Mouse (Mus musculus): ENCODE measurements around the gene Ube2d3. TPM values are rescaled to one million over a fixed set of nuclear protein-coding genes. Genes with fewer than 3 reads are reported as not detected.
A peak's percentile ranks its signal among the peaks of the same experiment; 100 is the strongest.

Ube2d3 gene
- total and polyA plus RNA-seq, 3 experiments, result 590 to 1,803 (median 1,178) TPM

- Histone ChIP-seq H3K27me3 (replicated peaks) (no peaks in the 10 kb centered on the region), H3K36me3 (replicated peaks in 1 of 2; ENCODE audit: control insufficient read depth in 1 of 2, insufficient read depth in 1 of 2, low read length in 1 of 2) (peaks cover 16 to 37% of the 10 kb centered on the region in 2 experiments), H3K27ac (ENCODE audit: insufficient read depth, low read depth) (no peak overlapping the region), H3K4me2 (ENCODE audit: insufficient read depth, low read depth, poor library complexity, severe bottlenecking) (no peak overlapping the region), H3K9ac (ENCODE audit: insufficient read depth, low read depth) (no peak overlapping the region), H3K9me3 (replicated peaks; ENCODE audit: low read length) (no peaks in the 10 kb centered on the region), H3K4me1 (ENCODE audit: control insufficient read depth in 1 of 2, insufficient read depth in 2 of 2) (peaks cover 0 to 30% of the 10 kb centered on the region in 2 experiments; a peak in 2 of 4 replicates), H3K4me3 (replicated peaks in 1 of 3; ENCODE audit: low read depth in 2 of 3, low read length in 2 of 3, poor library complexity in 1 of 3) (no peak overlapping the region), H3K79me2 (replicated peaks; ENCODE audit: control insufficient read depth, extremely low read depth, insufficient read depth, poor library complexity, severe bottlenecking) (no peaks in the 10 kb centered on the region)
- TF ChIP-seq MEF2A (IDR thresholded peaks at IDR 0.05; ENCODE audit: borderline replicate concordance, low read depth, low read length) (no peak), MAFK (IDR thresholded peaks at IDR 0.05; ENCODE audit: insufficient replicate concordance, low read length) (peak; percentile 94)
- DNase-seq (ENCODE audit: extremely low read depth), result no peak
- in situ Hi-C loops (cut with MboI; ENCODE audit: low pct_ligation_motif_present, low pct_unique_long_range_greater_than_20kb, low sequenced_read_pairs), result no loop called here
- dilution Hi-C loops (cut with MboI; ENCODE audit: extremely low pct_ligation_motif_present, extremely low pct_unique_long_range_greater_than_20kb, low sequenced_read_pairs), result no loop called here
Measured at GRCm38 (mm10) chr3:135470823-135471222, 32.9 kb downstream of the Ube2d3 start.

- Histone ChIP-seq H3K4me1 (ENCODE audit: control insufficient read depth in 1 of 2, insufficient read depth in 2 of 2) (peaks cover 0 to 19% of the 10 kb centered on the region in 2 experiments; a peak in 2 of 4 replicates), H3K4me3 (replicated peaks in 1 of 3; ENCODE audit: low read depth in 2 of 3, low read length in 2 of 3, poor library complexity in 1 of 3) (no peak overlapping the region), H3K9ac (ENCODE audit: insufficient read depth, low read depth) (no peak overlapping the region), H3K36me3 (replicated peaks in 1 of 2; ENCODE audit: control insufficient read depth in 1 of 2, insufficient read depth in 1 of 2, low read length in 1 of 2) (peaks cover 0 to 21% of the 10 kb centered on the region in 2 experiments), H3K79me2 (replicated peaks; ENCODE audit: control insufficient read depth, extremely low read depth, insufficient read depth, poor library complexity, severe bottlenecking) (no peaks in the 10 kb centered on the region), H3K27ac (ENCODE audit: insufficient read depth, low read depth) (no peak overlapping the region), H3K9me3 (replicated peaks; ENCODE audit: low read length) (no peaks in the 10 kb centered on the region), H3K4me2 (ENCODE audit: insufficient read depth, low read depth, poor library complexity, severe bottlenecking) (no peak overlapping the region), H3K27me3 (replicated peaks) (no peaks in the 10 kb centered on the region)
- in situ Hi-C loops (cut with MboI; ENCODE audit: low pct_ligation_motif_present, low pct_unique_long_range_greater_than_20kb, low sequenced_read_pairs) (no loop called here), dilution Hi-C loops (cut with MboI; ENCODE audit: extremely low pct_ligation_motif_present, extremely low pct_unique_long_range_greater_than_20kb, low sequenced_read_pairs) (no loop called here)
- TF ChIP-seq MAFK (IDR thresholded peaks at IDR 0.05; ENCODE audit: insufficient replicate concordance, low read length) (no peak), CHD2 (IDR thresholded peaks at IDR 0.05; ENCODE audit: low read length) (no peak), E2F4 (IDR thresholded peaks at IDR 0.05; ENCODE audit: insufficient replicate concordance, low read depth, low read length) (no peak), MXI1 (IDR thresholded peaks at IDR 0.05; ENCODE audit: low read depth, low read length) (no peak), RCOR1 (conservative IDR thresholded peaks at IDR 0.05; ENCODE audit: low read depth, low read length) (no peak), ZC3H11A (IDR thresholded peaks at IDR 0.05; ENCODE audit: low read depth, low read length) (no peak), IRF4 (IDR thresholded peaks at IDR 0.05; ENCODE audit: low read depth, low read length) (no peak), ZNF384 (IDR thresholded peaks at IDR 0.05; ENCODE audit: low read depth, low read length) (no peak), HCFC1 (IDR thresholded peaks at IDR 0.05; ENCODE audit: low read depth, low read length) (no peak), ZMIZ1 (IDR thresholded peaks at IDR 0.05; ENCODE audit: low read depth, low read length) (no peak), POLR2A (IDR thresholded peaks at IDR 0.05; ENCODE audit: low read depth, low read length) (no peak), UBTF (IDR thresholded peaks at IDR 0.05; ENCODE audit: low read depth, low read length) (no peak), JUN (IDR thresholded peaks at IDR 0.05; ENCODE audit: insufficient read depth, low read depth, low read length) (no peak)
- DNase-seq (ENCODE audit: extremely low read depth), result no peak
Measured at GRCm38 (mm10) chr3:135475025-135475424, 37.1 kb downstream of the Ube2d3 start.

- H3K9me3 ChIP-seq (replicated peaks; ENCODE audit: low read length), result no peaks in the 10 kb centered on the region
- DNase-seq (ENCODE audit: extremely low read depth), result no peak
- dilution Hi-C loops (cut with MboI; ENCODE audit: extremely low pct_ligation_motif_present, extremely low pct_unique_long_range_greater_than_20kb, low sequenced_read_pairs) (no loop called here), in situ Hi-C loops (cut with MboI; ENCODE audit: low pct_ligation_motif_present, low pct_unique_long_range_greater_than_20kb, low sequenced_read_pairs) (no loop called here)
- H3K27ac ChIP-seq (ENCODE audit: insufficient read depth, low read depth), result no peak overlapping the region
- H3K27me3 ChIP-seq (replicated peaks), result no peaks in the 10 kb centered on the region
- no peaks in the 10 kb centered on the region for H3K79me2 ChIP-seq (replicated peaks; ENCODE audit: control insufficient read depth, extremely low read depth, insufficient read depth, poor library complexity, severe bottlenecking)
- H3K4me3 ChIP-seq (replicated peaks in 1 of 3; ENCODE audit: low read depth in 2 of 3, low read length in 2 of 3, poor library complexity in 1 of 3), result no peak overlapping the region
- no peak overlapping the region for H3K9ac ChIP-seq (ENCODE audit: insufficient read depth, low read depth)
- peaks cover 0 to 6% of the 10 kb centered on the region in 2 experiments; a peak in 1 of 4 replicates for H3K4me1 ChIP-seq (ENCODE audit: control insufficient read depth in 1 of 2, insufficient read depth in 2 of 2)
- peaks cover 0 to 27% of the 10 kb centered on the region in 2 experiments for H3K36me3 ChIP-seq (replicated peaks in 1 of 2; ENCODE audit: control insufficient read depth in 1 of 2, insufficient read depth in 1 of 2, low read length in 1 of 2)
- no peak overlapping the region for H3K4me2 ChIP-seq (ENCODE audit: insufficient read depth, low read depth, poor library complexity, severe bottlenecking)
- TF ChIP-seq USF2 (conservative IDR thresholded peaks at IDR 0.05; ENCODE audit: low read depth, low read length), result no peak
- TF ChIP-seq EP300 (IDR thresholded peaks at IDR 0.05; ENCODE audit: low read length), result no peak
- no peak for TF ChIP-seq MEF2A (IDR thresholded peaks at IDR 0.05; ENCODE audit: borderline replicate concordance, low read depth, low read length)
- TF ChIP-seq RCOR1 (conservative IDR thresholded peaks at IDR 0.05; ENCODE audit: low read depth, low read length), result no peak
- no peak for TF ChIP-seq JUND (conservative IDR thresholded peaks at IDR 0.05; ENCODE audit: low read depth, low read length)
- no peak; a peak in 1 of 4 replicates for TF ChIP-seq CTCF (conservative IDR thresholded peaks at IDR 0.05 in 1 of 2, IDR thresholded peaks at IDR 0.05 in 1 of 2; ENCODE audit: low read depth in 2 of 2, low read length in 2 of 2)
- no peak for TF ChIP-seq MAZ (IDR thresholded peaks at IDR 0.05; ENCODE audit: low read depth, low read length)
- no peak for TF ChIP-seq JUN (IDR thresholded peaks at IDR 0.05; ENCODE audit: insufficient read depth, low read depth, low read length)
- no peak for TF ChIP-seq ZKSCAN1 (IDR thresholded peaks at IDR 0.05; ENCODE audit: borderline replicate concordance, low read depth, low read length)
- no peak for TF ChIP-seq SMC3 (IDR thresholded peaks at IDR 0.05; ENCODE audit: low read depth, low read length)
- TF ChIP-seq NRF1 (IDR thresholded peaks at IDR 0.05; ENCODE audit: low read depth, low read length), result no peak
- no peak for TF ChIP-seq KAT2A (IDR thresholded peaks at IDR 0.05; ENCODE audit: insufficient replicate concordance, low read length)
- TF ChIP-seq POLR2AphosphoS2 (IDR thresholded peaks at IDR 0.05; ENCODE audit: low read depth, low read length), result no peak
- no peak for TF ChIP-seq TBP (conservative IDR thresholded peaks at IDR 0.05; ENCODE audit: low read depth, low read length)
- TF ChIP-seq ETS1 (conservative IDR thresholded peaks at IDR 0.05; ENCODE audit: low read depth, low read length), result no peak
- TF ChIP-seq POLR2A (IDR thresholded peaks at IDR 0.05; ENCODE audit: low read depth, low read length), result no peak
- TF ChIP-seq MXI1 (IDR thresholded peaks at IDR 0.05; ENCODE audit: low read depth, low read length), result no peak
Measured at GRCm38 (mm10) chr3:135476286-135476685, 38.3 kb downstream of the Ube2d3 start.
